Mouse (Mus musculus): ENCODE measurements around the gene Fbxo27. TPM values are rescaled to one million over a fixed set of nuclear protein-coding genes. Genes with fewer than 3 reads are reported as not detected.

The Fbxo27 gene
- polyA plus RNA-seq, 1 experiment from 2014 or later, result 3.6 TPM

Other genes with a start within 250 kb of the Fbxo27 start
- gene Lrfn1, start 240.9 kb upstream of the Fbxo27 start, polyA plus RNA-seq (2015; fragmentation: Nextera tagmentation; extraction: Ambion mirVana), result 0.72 and 0.80 TPM in 2 replicates
- gene Ifnl2, start 182.4 kb upstream of the Fbxo27 start, polyA plus RNA-seq (2015; fragmentation: Nextera tagmentation; extraction: Ambion mirVana), result not detected in 2 replicates
- gene Ifnl3, start 170.0 kb upstream of the Fbxo27 start, polyA plus RNA-seq (2015; fragmentation: Nextera tagmentation; extraction: Ambion mirVana), result not detected in 2 replicates
- not detected in 2 replicates for gene Sycn, start 152.0 kb upstream of the Fbxo27 start, polyA plus RNA-seq (2015; fragmentation: Nextera tagmentation; extraction: Ambion mirVana)
- gene Nccrp1, start 145.6 kb upstream of the Fbxo27 start, polyA plus RNA-seq (2015; fragmentation: Nextera tagmentation; extraction: Ambion mirVana), result not detected in 2 replicates
- gene Samd4b, start 94.7 kb upstream of the Fbxo27 start, polyA plus RNA-seq (2015; fragmentation: Nextera tagmentation; extraction: Ambion mirVana), result 16.0 and 20.6 TPM in 2 replicates
- gene Pak4, start 94.7 kb upstream of the Fbxo27 start, polyA plus RNA-seq (2015; fragmentation: Nextera tagmentation; extraction: Ambion mirVana), result 25.1 and 30.0 TPM in 2 replicates
- gene Acp7, start 61.5 kb upstream of the Fbxo27 start, polyA plus RNA-seq (2015; fragmentation: Nextera tagmentation; extraction: Ambion mirVana), result not detected in 2 replicates
- 6.7 and 7.5 TPM in 2 replicates for gene Fbxo17, start 24.0 kb downstream of the Fbxo27 start, polyA plus RNA-seq (2015; fragmentation: Nextera tagmentation; extraction: Ambion mirVana)
- gene Mrps12, start 49.0 kb downstream of the Fbxo27 start, polyA plus RNA-seq (2015; fragmentation: Nextera tagmentation; extraction: Ambion mirVana), result 122 TPM in 2 replicates
- 20.8 and 21.4 TPM in 2 replicates for gene Sars2, start 49.1 kb downstream of the Fbxo27 start, polyA plus RNA-seq (2015; fragmentation: Nextera tagmentation; extraction: Ambion mirVana)
- gene Ccer2, start 63.3 kb downstream of the Fbxo27 start, polyA plus RNA-seq (2015; fragmentation: Nextera tagmentation; extraction: Ambion mirVana), result not detected in 2 replicates
- gene Sirt2, start 73.9 kb downstream of the Fbxo27 start, polyA plus RNA-seq (2015; fragmentation: Nextera tagmentation; extraction: Ambion mirVana), result 60.4 and 65.1 TPM in 2 replicates
- 34.7 and 41.0 TPM in 2 replicates for gene Nfkbib, start 74.7 kb downstream of the Fbxo27 start, polyA plus RNA-seq (2015; fragmentation: Nextera tagmentation; extraction: Ambion mirVana)
- 5.8 and 11.1 TPM in 2 replicates for gene Rinl, start 96.1 kb downstream of the Fbxo27 start, polyA plus RNA-seq (2015; fragmentation: Nextera tagmentation; extraction: Ambion mirVana)
- gene Hnrnpl, start 115.7 kb downstream of the Fbxo27 start, polyA plus RNA-seq (2015; fragmentation: Nextera tagmentation; extraction: Ambion mirVana), result 135 and 139 TPM in 2 replicates
- 281 and 288 TPM in 2 replicates for gene Ech1, start 132.4 kb downstream of the Fbxo27 start, polyA plus RNA-seq (2015; fragmentation: Nextera tagmentation; extraction: Ambion mirVana)
- gene Lgals4, start 141.0 kb downstream of the Fbxo27 start, polyA plus RNA-seq (2015; fragmentation: Nextera tagmentation; extraction: Ambion mirVana), result 12.3 and 17.4 TPM in 2 replicates
- gene Lgals7, start 171.0 kb downstream of the Fbxo27 start, polyA plus RNA-seq (2015; fragmentation: Nextera tagmentation; extraction: Ambion mirVana), result 1.5 and 2.1 TPM in 2 replicates
- gene Capn12, start 188.6 kb downstream of the Fbxo27 start, polyA plus RNA-seq (2015; fragmentation: Nextera tagmentation; extraction: Ambion mirVana), result 0.41 and 0.42 TPM in 2 replicates